Mouse (Mus musculus) brain, adult 2 months (tissue): Measurements from ENCODE around the gene Catip.
A peak's percentile ranks its signal among the peaks of the same experiment; 100 is the strongest.

Source experiments
- DNase-seq: peaks from one replicate; pipeline ENCODE4 v3.0.0; 2011; ENCODE audit warnings: low read depth, low spot score

Gene Catip

GRCm38 (mm10) chr1:74342308-74342707, 19.6 kb upstream of the Catip start:
- DNase-seq = no peak

- no peak for DNase-seq
Measured at GRCm38 (mm10) chr1:74343161-74343560, 18.7 kb upstream of the Catip start.

- DNase-seq = no peak
Measured at GRCm38 (mm10) chr1:74344163-74344916, 17.6 kb upstream of the Catip start.

GRCm38 (mm10) chr1:74351185-74351769, 10.6 kb upstream of the Catip start:
- DNase-seq = no peak

- no peak for DNase-seq
Measured at GRCm38 (mm10) chr1:74352532-74353096, 9.3 kb upstream of the Catip start.

GRCm38 (mm10) chr1:74353453-74354229, 8.3 kb upstream of the Catip start:
- DNase-seq = no peak

GRCm38 (mm10) chr1:74357531-74357930, 4.4 kb upstream of the Catip start:
- peak; percentile 24 for DNase-seq

- no peak for DNase-seq
Measured at GRCm38 (mm10) chr1:74359952-74360517, 1.9 kb upstream of the Catip start.

- DNase-seq = peak; percentile 59
Measured at GRCm38 (mm10) chr1:74362325-74363229, 669 bp downstream of the Catip start.

GRCm38 (mm10) chr1:74363437-74363836, 1.5 kb downstream of the Catip start:
- DNase-seq = peak; percentile 29

GRCm38 (mm10) chr1:74364270-74364669, 2.4 kb downstream of the Catip start:
- no peak for DNase-seq

GRCm38 (mm10) chr1:74367886-74368645, 6.2 kb downstream of the Catip start:
- peak; percentile 76 for DNase-seq

GRCm38 (mm10) chr1:74370040-74370439, 8.1 kb downstream of the Catip start:
- DNase-seq = no peak

GRCm38 (mm10) chr1:74373372-74373771, 11.5 kb downstream of the Catip start:
- no peak for DNase-seq

- peak; percentile 27 for DNase-seq
Measured at GRCm38 (mm10) chr1:74374980-74375379, 13.1 kb downstream of the Catip start, which contains the start of gene Slc11a1. Gene Slc11a1, plus strand, starts transcription at chr1:74375195.

GRCm38 (mm10) chr1:74375561-74375960, 13.7 kb downstream of the Catip start:
- DNase-seq = no peak

- DNase-seq = no peak
Measured at GRCm38 (mm10) chr1:74376396-74376795, 14.5 kb downstream of the Catip start.

- DNase-seq = no peak
Measured at GRCm38 (mm10) chr1:74379058-74379504, 17.2 kb downstream of the Catip start.

- DNase-seq = no peak
Measured at GRCm38 (mm10) chr1:74380484-74380883, 18.6 kb downstream of the Catip start.

GRCm38 (mm10) chr1:74381588-74382021, 19.7 kb downstream of the Catip start:
- no peak for DNase-seq
